Mouse (Mus musculus) heart, postnatal 0 days (tissue): Measurements from ENCODE around the gene Il2rb. TPM values are rescaled to one million over a fixed set of nuclear protein-coding genes. Genes with fewer than 3 reads are reported as not detected.

Experiments
- ATAC-seq: fragments of 200-750 bp; cut with Nextera tagmentation; 2 replicates; pipeline ENCODE4 v1.8.0; 2017; ENCODE audit warnings: low read depth, moderate number of reproducible peaks, moderate library complexity; ENCODE audit not compliant: insufficient read depth
- DNase-seq: peaks from one replicate; pipeline ENCODE4 v3.0.0-alpha.2; 2016; ENCODE audit warnings: low spot score
- H3K27ac ChIP-seq: fragments of 300-500 bp; sonication (generic); 2 replicates; pipeline ENCODE4 v1.5.1; 2014; ENCODE audit warnings: low read depth, mild to moderate bottlenecking
- H3K27me3 ChIP-seq: fragments of 300-500 bp; sonication (generic); 2 replicates; pipeline ENCODE4 v1.6.1; 2014; ENCODE audit warnings: low read length, mixed read lengths; ENCODE audit not compliant: control insufficient read depth, insufficient read depth
- H3K36me3 ChIP-seq: fragments of 300-500 bp; sonication (generic); replicated peaks from 2 replicates; pipeline ENCODE4 v1.6.1; 2014; ENCODE audit warnings: low read length, mixed read lengths; ENCODE audit not compliant: control insufficient read depth, insufficient read depth
- H3K4me1 ChIP-seq: fragments of 300-500 bp; sonication (generic); 2 replicates; pipeline ENCODE4 v1.6.1; 2014; ENCODE audit warnings: antibody characterized with exemption; ENCODE audit not compliant: control insufficient read depth, insufficient read depth
- H3K4me2 ChIP-seq: fragments of 300-500 bp; sonication (generic); 2 replicates; pipeline ENCODE4 v1.6.1; 2014; ENCODE audit warnings: low read depth, mild to moderate bottlenecking, low read length, moderate library complexity
- H3K4me3 ChIP-seq: fragments of 300-500 bp; sonication (generic); 2 replicates; pipeline ENCODE4 v1.5.1; 2014; ENCODE audit warnings: low read depth, low read length
- H3K9ac ChIP-seq: fragments of 300-500 bp; sonication (generic); replicated peaks from 2 replicates; pipeline ENCODE4 v1.6.1; 2014; ENCODE audit warnings: low read depth, low read length, mixed read lengths
- H3K9me3 ChIP-seq: fragments of 300-500 bp; sonication (generic); replicated peaks from 2 replicates; pipeline ENCODE4 v1.6.1; 2016; ENCODE audit warnings: low read length; ENCODE audit not compliant: control insufficient read depth
- CTCF ChIP-seq: IDR thresholded peaks from 2 replicates; pipeline ENCODE4 v1.5.1; 2016; ENCODE audit warnings: antibody characterized with exemption, control low read depth, low read depth
- EP300 ChIP-seq: IDR thresholded peaks from 2 replicates; pipeline ENCODE4 v1.6.1; 2016; ENCODE audit warnings: antibody characterized with exemption, low read depth
- WGBS: fragments of 180-500 bp; shearing (Covaris S2); extraction: QIAGEN DNeasy Blood & Tissue Kit; methylation state at CpG from one replicate; pipeline ENCODE4 v1.1.7; 2014; 5-methylcytosine and 5-hydroxymethylcytosine counted together
- polyA plus RNA-seq: library from polyadenylated mRNA; unstranded; fragments of >200 nt; fragmentation: Nextera tagmentation; extraction: Ambion mirVana; gene quantifications from 2 replicates; pipeline ENCODE4 v1.2.1, GENCODE M21; 2015
- total RNA-seq: library from RNA; depleted of rRNA; stranded (reverse); fragments of >200 nt; gene quantifications from 2 replicates; pipeline ENCODE4 v1.2.3, GENCODE M21; 2014; ENCODE audit warnings: low replicate concordance

Gene Il2rb
- total and polyA plus RNA-seq, 2 experiments from 2014 or later, result 0.08 TPM; not detected in 1

DNA sequence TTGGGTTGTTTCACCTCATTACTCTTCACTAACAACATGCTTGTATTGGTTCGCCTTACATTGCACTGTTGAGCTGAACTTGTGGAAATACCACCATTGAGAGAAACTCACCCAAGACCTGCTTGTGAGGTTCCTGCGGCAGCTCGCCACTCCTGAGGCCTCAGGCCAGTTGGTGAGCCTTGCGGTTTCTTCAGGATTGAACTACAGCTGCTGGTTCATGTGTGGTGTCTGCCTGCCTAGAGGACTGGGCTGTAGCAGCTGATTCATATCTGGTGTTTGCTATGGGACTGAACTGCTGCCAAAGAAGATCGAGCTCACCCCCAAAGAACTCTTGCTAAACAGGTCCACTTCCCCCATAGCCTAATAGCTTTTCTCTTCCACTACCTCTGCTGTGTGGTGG lies 9.7 kb upstream of the Il2rb start:
- DNase-seq, result no peak
- Histone ChIP-seq H3K36me3 (no peaks in the 10 kb centered on the region), H3K9ac (no peak overlapping the region), H3K4me3 (no peak overlapping the region), H3K4me2 (no peak overlapping the region), H3K9me3 (no peaks in the 10 kb centered on the region), H3K27ac (no peak overlapping the region), H3K4me1 (peaks cover 3% of the 10 kb centered on the region; the same call in 1 of the 2 replicates), H3K27me3 (no peaks in the 10 kb centered on the region)
- no peak for ATAC-seq
- 89% methylated on average over 5 of the region's 5 CpGs for WGBS
- TF ChIP-seq EP300, result no peak
- no peak for TF ChIP-seq CTCF

DNA sequence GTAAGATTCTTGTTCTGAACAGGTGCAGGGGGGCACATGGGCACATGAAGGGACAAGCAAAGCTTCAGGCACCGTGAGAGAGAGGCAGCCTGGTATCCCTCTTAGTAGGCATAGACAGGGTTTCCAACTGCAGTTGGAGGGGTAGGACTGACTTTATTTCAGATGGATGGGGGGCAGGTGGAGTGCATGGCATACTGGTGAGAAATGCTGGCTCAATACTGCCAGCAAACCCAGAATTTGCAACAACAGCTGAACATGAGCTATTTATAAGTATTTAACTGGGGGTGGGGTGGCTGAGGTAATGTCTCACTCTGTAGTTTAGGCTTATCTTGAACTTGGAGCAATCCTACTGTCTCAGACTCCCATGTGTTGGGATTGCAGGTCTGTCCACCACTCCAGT lies 8.9 kb upstream of the Il2rb start:
- Histone ChIP-seq H3K4me3 (no peak overlapping the region), H3K36me3 (no peaks in the 10 kb centered on the region), H3K4me1 (peaks cover 3% of the 10 kb centered on the region; the same call in 1 of the 2 replicates), H3K27me3 (no peaks in the 10 kb centered on the region), H3K27ac (no peak overlapping the region), H3K9me3 (no peaks in the 10 kb centered on the region), H3K4me2 (no peak overlapping the region), H3K9ac (no peak overlapping the region)
- DNase-seq (no peak), ATAC-seq (no peak)
- 57% methylated on average over 1 of the region's 1 CpGs for whole genome bisulfite sequencing
- no peak for TF ChIP-seq EP300
- no peak for TF ChIP-seq CTCF

DNA sequence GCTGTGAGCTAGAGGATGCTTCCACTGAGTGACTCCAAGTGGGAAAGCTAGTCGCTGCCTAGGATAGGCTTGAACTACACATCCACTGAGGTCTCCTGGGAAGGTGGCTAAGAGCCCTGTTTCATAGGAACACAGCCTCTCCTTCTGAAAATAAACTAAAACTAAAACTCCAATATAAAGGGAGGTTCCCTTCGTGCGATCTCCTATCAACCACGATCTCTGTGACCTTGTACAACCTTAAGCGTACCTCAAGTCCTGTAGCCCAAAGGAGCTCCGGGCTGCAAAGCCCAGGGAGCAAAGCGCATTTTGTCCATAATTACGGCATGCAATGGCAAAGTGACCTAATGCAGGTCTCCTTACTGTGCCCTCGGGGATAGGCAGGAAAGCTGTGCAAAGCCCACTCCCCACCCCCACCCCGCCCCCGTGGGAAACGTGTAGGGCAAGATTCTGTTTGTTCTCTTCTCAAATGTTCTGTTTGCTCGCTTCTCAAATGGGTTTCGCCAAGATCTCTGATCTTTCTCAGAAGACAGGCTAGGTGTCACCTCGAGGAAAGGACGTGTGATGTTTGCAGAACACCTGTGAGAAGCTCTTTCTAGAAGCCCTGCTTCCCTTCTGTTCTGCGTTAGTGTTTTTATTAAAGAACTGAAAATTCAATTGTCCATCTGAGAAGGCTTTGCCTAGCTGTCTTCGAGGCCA lies 7.5 kb upstream of the Il2rb start:
- H3K9ac ChIP-seq, result no peak overlapping the region
- no peak overlapping the region for H3K4me3 ChIP-seq
- no peaks in the 10 kb centered on the region for H3K9me3 ChIP-seq
- H3K27ac ChIP-seq, result no peak overlapping the region
- no peak overlapping the region for H3K4me2 ChIP-seq
- H3K36me3 ChIP-seq, result no peaks in the 10 kb centered on the region
- ATAC-seq (no peak), DNase-seq (no peak)
- TF ChIP-seq EP300 (no peak), CTCF (no peak)
- WGBS, result 79% methylated on average over 18 of the region's 18 CpGs
- no peaks in the 10 kb centered on the region for H3K4me1 ChIP-seq
- no peaks in the 10 kb centered on the region for H3K27me3 ChIP-seq

- H3K4me3 ChIP-seq, result no peak overlapping the region
- WGBS, result 78% methylated on average over 10 of the region's 10 CpGs
- H3K9ac ChIP-seq, result no peak overlapping the region
- DNase-seq (no peak), ATAC-seq (no peak)
- no peaks in the 10 kb centered on the region for H3K4me1 ChIP-seq
- H3K27me3 ChIP-seq, result no peaks in the 10 kb centered on the region
- no peak overlapping the region for H3K4me2 ChIP-seq
- H3K9me3 ChIP-seq, result no peaks in the 10 kb centered on the region
- H3K36me3 ChIP-seq, result no peaks in the 10 kb centered on the region
- TF ChIP-seq EP300 (no peak), CTCF (no peak)
- H3K27ac ChIP-seq, result no peak overlapping the region
Observed at GRCm38 (mm10) chr15:78493401-78494010, 1.6 kb downstream of the Il2rb start.

DNA sequence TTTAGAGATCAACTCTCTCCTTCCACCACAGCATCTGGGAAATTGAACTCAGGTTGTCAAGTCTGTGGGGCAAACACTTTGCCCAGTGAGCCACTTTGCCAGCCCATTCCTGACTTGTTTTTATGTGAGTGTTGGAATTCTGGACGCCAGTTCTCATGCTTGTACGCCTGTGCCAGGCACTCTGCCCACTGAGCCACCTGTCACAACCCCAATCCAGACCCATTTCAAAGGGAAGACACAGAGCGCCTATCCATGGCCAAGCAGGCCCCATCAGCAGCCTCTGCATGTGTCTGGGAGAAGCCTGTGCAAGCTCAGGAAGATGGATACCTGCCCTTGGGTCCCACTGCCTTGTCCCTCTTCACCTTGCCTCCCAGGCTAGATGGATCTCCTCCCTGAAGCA lies 3.8 kb downstream of the Il2rb start:
- H3K4me1 ChIP-seq, result no peaks in the 10 kb centered on the region
- no peak overlapping the region for H3K4me3 ChIP-seq
- ATAC-seq (no peak), DNase-seq (no peak)
- 81% methylated on average over 3 of the region's 3 CpGs for WGBS
- H3K9me3 ChIP-seq, result no peaks in the 10 kb centered on the region
- no peak overlapping the region for H3K4me2 ChIP-seq
- H3K27me3 ChIP-seq, result 0 out of 2 replicates have a peak, but pooled peaks cover 6% of the 10 kb centered on the region
- TF ChIP-seq CTCF (no peak), EP300 (no peak)
- H3K9ac ChIP-seq, result no peak overlapping the region
- no peaks in the 10 kb centered on the region for H3K36me3 ChIP-seq
- no peak overlapping the region for H3K27ac ChIP-seq

- DNase-seq (no peak), ATAC-seq (no peak)
- H3K4me3 ChIP-seq, result no peak overlapping the region
- H3K4me1 ChIP-seq, result no peaks in the 10 kb centered on the region
- no peak overlapping the region for H3K4me2 ChIP-seq
- no peaks in the 10 kb centered on the region for H3K36me3 ChIP-seq
- no peak overlapping the region for H3K27ac ChIP-seq
- peaks cover 14% of the 10 kb centered on the region for H3K27me3 ChIP-seq
- WGBS, result 75% methylated on average over 8 of the region's 8 CpGs
- no peak overlapping the region for H3K9ac ChIP-seq
- TF ChIP-seq EP300 (no peak), CTCF (no peak)
- no peaks in the 10 kb centered on the region for H3K9me3 ChIP-seq
Observed at GRCm38 (mm10) chr15:78489906-78490305, 5.2 kb downstream of the Il2rb start.
